Mouse (Mus musculus): ENCODE results near the gene Olfr829.
"Not testable (repeated sequence)": the region's sequence is repeated elsewhere in the genome, so short reads cannot be mapped to it uniquely, and the experiment has no call there.

The Olfr829 gene

DNA sequence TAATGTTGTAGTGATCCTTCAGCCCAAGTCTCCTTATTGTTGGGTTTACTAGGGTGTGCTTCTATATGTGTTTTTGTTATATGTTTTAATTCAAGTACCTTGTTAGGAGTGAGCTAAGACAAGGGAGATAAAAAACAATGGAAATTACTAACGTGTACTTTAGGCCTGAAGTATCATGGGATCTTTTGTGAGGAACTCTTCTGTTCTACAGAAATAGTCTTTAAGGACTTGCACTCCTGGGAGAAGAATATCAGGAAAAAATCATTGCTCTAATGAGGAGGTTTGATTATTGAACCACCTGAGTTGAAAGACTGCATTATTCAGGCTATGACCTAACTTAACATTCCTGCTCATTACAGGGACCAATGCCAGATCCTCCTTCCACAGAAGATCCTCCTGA lies at the start of gene Olfr829:
Gene Olfr829, plus strand, starts transcription at position 301 of the 400 bp plus-strand sequence.
- DNase-seq: no peak

DNA sequence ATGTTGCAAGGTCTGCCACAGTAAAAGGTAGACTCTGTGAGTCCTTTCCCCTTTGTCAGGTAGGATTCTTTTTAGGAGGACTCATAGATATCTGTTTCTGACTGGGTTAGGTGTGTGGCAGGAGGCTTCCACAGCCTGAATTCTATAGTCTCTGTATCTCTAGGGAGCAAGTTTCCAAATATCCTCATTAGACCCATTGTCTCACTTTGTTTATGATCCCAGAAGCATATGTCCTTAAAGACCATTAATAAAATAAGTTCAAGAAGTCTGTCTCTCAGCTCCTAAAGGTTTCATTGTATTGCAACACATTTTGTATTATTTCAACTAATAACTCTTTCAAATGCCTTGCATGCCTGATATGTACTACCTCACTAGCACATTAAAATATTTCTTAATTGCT lies 35.3 kb upstream of the Olfr829 start, which contains the start of gene Olfr828:
Gene Olfr828, minus strand, starts transcription at position 101 of the 400 bp plus-strand sequence.
- DNase-seq: no peak

- DNase-seq: no peak
Measured at GRCm38 (mm10) chr9:18874393-18874792, 19.7 kb downstream of the Olfr829 start, which contains the start of gene Olfr830. Gene Olfr830 (plus strand): TSS chr9:18874693.

DNA sequence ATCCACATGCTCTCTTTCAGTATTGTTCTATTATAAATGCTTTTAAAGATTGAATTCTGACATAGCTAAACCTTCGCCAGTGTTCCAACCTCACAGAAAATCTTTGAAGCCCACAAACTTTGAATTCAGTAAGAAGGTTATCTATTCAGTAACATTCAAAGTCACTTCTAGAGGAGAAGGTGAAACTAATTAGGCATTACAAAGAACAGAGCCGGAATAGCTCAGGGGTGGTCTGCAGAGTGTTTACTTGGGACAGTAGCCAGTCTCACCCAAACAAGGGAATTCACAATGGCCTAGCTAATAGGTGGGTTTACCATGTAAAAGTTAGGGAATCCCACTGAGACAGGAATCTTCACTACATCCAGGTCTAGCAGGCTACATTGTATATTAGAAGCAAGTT lies 53.0 kb downstream of the Olfr829 start:
- not testable (repeated sequence) for DNase-seq
